Mouse (Mus musculus) ovary, adult 2 months (tissue): ENCODE measurements around the gene Gzmn. TPM values are rescaled to one million over a fixed set of nuclear protein-coding genes. Genes with fewer than 3 reads are reported as not detected.

ENCODE experiments used
- polyA plus RNA-seq: library from polyadenylated mRNA; depleted of rRNA; stranded (reverse); fragments of >200 nt; gene quantifications from 2 replicates; pipeline ENCODE4 v1.2.3, GENCODE M21; 2012; rRNA removed

Gzmn gene
- not detected in 2 replicates for polyA plus RNA-seq

DNA sequence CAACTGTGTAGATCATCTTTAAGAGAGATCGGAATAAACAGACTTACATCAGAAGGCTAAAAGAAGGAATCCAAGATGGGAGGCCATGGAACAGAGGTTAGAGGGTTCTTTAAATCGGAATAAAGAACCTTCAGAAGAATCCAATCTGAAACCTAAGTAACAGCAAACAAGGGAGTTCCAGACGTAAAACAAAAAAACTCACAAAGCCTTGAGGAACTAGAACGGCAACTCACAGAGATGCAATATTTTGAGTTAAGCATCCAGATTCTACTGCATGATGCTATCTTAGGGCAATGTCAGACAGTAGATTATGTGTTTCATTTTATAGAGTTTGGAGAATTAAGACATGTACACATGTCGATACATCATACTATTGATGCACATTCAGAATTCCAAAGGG lies at the start of gene Gzmn:
Gzmn (minus strand) TSS at position 101 of the 400 bp plus-strand sequence.

DNA sequence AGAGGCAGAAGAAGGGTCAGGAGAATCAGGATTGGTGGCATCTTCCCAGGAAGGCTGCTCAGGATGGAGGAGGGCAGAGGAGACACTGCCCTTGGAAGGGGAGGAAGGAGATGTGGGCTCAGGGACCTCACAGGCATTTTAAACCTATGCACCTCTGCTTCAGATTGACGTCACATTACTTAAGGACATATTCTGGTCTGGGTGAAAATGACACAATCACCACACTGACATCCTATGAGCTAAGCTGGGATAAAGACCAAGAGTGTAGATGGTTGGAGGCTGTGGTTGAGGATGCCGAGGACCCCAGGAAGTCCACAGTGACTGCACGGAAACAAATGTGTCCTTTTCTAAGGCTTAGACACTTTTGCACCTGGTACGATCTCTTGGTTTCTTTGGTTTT lies 36.9 kb upstream of the Gzmn start, which contains the start of gene Gzmf:
Gzmf (minus strand) TSS at position 101 of the 400 bp plus-strand sequence.

DNA sequence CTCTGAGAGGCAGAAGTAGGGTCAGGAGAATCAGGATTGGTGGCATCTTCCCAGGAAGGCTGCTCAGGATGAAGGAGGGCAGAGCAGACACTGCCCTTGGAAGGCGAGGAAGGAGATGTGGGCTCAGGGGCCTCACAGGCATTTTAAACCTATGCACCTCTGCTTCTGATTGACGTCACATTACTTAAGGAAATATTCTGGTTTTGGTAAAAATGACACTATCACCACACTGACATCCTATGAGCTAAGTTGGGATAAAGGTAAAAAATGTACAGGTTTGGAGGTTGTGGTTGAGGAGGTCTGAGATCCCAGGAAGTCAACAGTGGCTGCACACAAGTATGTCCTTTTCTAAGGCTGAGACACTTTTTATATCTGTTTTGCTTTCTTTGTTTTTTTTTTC lies 14.9 kb downstream of the Gzmn start, which contains the start of gene Gzmg:
Gzmg (minus strand) TSS at position 101 of the 400 bp plus-strand sequence.

DNA sequence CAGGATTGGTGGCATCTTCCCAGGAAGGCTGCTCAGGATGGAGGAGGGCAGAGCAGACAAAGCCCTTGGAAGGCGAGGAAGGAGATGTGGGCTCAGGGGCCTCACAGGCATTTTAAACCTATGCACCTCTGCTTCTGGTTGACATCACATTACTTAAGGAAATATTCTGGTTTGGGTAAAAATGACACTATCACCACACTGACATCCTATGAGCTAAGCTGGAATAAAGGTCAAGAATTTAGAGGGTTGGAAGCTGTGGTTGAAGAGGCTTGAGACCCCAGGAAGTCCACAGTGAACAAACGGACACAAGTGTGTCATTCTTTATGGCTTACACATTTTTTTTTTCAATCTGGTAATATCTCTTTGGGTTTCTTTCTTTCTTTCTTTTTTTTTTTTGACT lies 41.9 kb downstream of the Gzmn start, which contains the start of gene Gzmd:
Gzmd (minus strand) TSS at position 101 of the 400 bp plus-strand sequence.

DNA sequence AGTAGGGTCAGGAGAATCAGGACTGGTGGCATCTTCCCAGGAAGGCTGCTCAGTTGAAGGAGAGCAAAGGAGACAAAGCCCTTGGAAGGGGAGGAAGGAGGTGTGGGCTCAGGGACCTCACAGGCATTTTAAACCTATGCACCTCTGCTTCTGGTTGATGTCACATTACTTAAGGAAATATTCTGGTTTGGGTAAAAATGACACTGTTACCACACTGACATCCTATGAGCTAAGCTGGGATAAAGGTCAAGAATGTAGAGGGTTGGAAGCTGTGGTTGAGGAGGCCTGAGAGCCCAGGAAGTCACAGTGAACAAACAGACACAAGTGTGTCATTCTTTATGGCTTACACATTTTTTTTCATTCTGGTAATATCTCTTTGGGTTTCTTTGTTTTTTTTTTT lies 53.9 kb downstream of the Gzmn start, which contains the start of gene Gzme:
Gzme (minus strand) TSS at position 101 of the 400 bp plus-strand sequence.

Other genes with a start within 250 kb of the Gzmn start
- 2.2 and 2.7 TPM in 2 replicates for gene Cma1, start 229.9 kb downstream of the Gzmn start, polyA plus RNA-seq
- not detected in 2 replicates for gene Cma2, start 223.6 kb downstream of the Gzmn start, polyA plus RNA-seq
- gene Mcpt1, start 156.6 kb downstream of the Gzmn start, polyA plus RNA-seq = not detected in 2 replicates
- not detected in 2 replicates for gene Mcpt9, start 144.1 kb downstream of the Gzmn start, polyA plus RNA-seq
- not detected in 2 replicates for gene Mcpt2, start 132.6 kb downstream of the Gzmn start, polyA plus RNA-seq
- 1.9 and 2.0 TPM in 2 replicates for gene Mcpt4, start 112.3 kb downstream of the Gzmn start, polyA plus RNA-seq
- gene Mcpt8, start 89.3 kb downstream of the Gzmn start, polyA plus RNA-seq = not detected in 2 replicates
- gene Ctsg, start 72.0 kb downstream of the Gzmn start, polyA plus RNA-seq = not detected in 2 replicates
- gene Gzme, start 54.0 kb downstream of the Gzmn start, polyA plus RNA-seq = not detected in 2 replicates
- gene Gzmd, start 42.0 kb downstream of the Gzmn start, polyA plus RNA-seq = not detected in 2 replicates
- gene Gzmg, start 15.0 kb downstream of the Gzmn start, polyA plus RNA-seq = not detected in 2 replicates
- not detected in 2 replicates for gene Gzmf, start 36.8 kb upstream of the Gzmn start, polyA plus RNA-seq
- gene Gzmc, start 60.1 kb upstream of the Gzmn start, polyA plus RNA-seq = not detected in 2 replicates
- 0.32 and 0.43 TPM in 2 replicates for gene Gzmb, start 87.7 kb upstream of the Gzmn start, polyA plus RNA-seq
- gene Atp12a, start 190.5 kb upstream of the Gzmn start, polyA plus RNA-seq = 0.21 and 0.31 TPM in 2 replicates
- gene Rnf17, start 228.0 kb upstream of the Gzmn start, polyA plus RNA-seq = 0.10 and 0.14 TPM in 2 replicates